Mouse (Mus musculus): ENCODE results near the gene Hs6st1.

Hs6st1 gene

GRCm38 (mm10) chr1:36083554-36083953 lies 15.4 kb downstream of the Hs6st1 start:
- DNase-seq (ENCODE audit: low spot score), result no peak

GRCm38 (mm10) chr1:36085069-36085468 lies 16.9 kb downstream of the Hs6st1 start:
- no peak for DNase-seq (ENCODE audit: low spot score)

DNA sequence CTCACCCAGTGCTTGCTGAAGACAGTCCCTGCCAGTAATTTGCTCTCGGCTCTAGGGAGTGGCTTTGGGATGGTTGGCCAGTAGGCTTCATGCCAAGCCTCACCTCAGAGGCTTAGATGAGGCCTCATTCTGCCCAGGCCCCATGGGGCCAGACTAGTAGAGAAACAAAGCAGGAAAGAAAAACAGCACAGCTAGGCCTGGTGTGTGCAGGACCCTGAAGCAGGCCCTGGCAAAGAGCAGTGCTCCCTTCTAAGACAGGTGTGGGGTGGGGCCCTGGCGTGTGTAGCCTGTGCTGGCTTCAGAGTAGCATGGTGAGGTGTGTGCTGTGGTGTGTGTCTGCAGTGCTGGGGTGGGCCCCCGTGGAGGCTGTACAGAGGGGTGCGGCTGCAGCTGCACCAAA lies 20.2 kb downstream of the Hs6st1 start:
- no peak for DNase-seq (ENCODE audit: low spot score)

- no peak for DNase-seq (ENCODE audit: low spot score)
Measured at GRCm38 (mm10) chr1:36089481-36089880, 21.3 kb downstream of the Hs6st1 start.

DNA sequence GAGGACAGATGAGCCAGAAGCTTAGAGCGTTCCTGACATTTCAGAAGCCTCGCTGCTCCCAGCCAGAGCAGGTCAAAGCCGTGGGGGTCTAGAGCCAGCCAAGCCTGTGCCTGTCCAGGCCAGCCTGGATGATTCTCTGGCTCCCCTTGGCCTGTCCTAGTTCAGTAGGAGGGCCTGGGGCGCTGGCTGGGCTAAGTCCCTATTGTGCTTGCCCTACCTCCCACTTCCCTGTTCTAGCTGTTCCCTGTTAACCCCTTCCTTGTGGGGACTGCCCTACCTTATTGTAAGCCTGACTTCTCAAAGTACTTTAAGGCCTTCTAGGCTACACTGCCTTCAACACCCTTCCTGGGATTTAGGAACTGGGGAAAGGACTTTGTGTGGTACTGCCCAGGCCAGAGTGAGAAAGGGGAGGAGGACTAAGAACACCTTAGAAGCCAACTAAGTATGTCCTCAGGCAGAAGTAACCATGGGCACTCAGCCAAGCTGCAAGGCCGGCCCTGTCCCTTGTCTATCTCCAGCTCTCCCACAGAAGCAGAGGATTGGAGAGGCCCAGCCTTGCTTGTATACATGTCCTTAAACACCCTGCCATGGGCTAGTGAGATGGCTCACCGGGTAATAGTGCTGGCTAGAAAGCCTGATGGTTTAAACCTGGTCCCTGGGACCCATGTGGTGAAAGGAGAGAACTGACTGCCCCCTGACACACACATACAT lies 22.0 kb downstream of the Hs6st1 start:
- DNase-seq (ENCODE audit: low spot score), result no peak

DNA sequence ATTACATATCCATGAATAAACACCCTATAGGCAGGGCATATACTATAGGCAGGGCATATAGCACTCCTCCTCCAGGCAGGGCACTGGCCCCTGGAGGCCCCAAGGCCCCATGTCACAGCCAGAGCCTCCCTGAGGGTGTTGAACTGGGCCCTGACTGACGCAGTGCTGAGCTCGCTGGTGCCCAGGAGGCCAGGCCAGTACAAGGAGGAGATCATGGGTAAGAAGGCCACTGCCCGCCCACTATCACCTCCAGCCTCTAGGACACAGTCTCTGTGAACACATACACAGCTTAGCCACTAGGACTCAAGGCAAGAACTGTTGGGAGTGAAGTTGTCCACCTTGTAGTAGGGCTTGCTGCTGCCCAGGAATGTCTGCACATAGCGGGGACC lies 22.5 kb downstream of the Hs6st1 start:
- DNase-seq (ENCODE audit: low spot score), result no peak

- DNase-seq (ENCODE audit: low spot score), result no peak
Measured at GRCm38 (mm10) chr1:36091246-36091645, 23.0 kb downstream of the Hs6st1 start.

- DNase-seq (ENCODE audit: low spot score), result no peak
Measured at GRCm38 (mm10) chr1:36093741-36094140, 25.5 kb downstream of the Hs6st1 start.

- DNase-seq (ENCODE audit: low spot score), result no peak
Measured at GRCm38 (mm10) chr1:36095423-36096272, 27.4 kb downstream of the Hs6st1 start.

DNA sequence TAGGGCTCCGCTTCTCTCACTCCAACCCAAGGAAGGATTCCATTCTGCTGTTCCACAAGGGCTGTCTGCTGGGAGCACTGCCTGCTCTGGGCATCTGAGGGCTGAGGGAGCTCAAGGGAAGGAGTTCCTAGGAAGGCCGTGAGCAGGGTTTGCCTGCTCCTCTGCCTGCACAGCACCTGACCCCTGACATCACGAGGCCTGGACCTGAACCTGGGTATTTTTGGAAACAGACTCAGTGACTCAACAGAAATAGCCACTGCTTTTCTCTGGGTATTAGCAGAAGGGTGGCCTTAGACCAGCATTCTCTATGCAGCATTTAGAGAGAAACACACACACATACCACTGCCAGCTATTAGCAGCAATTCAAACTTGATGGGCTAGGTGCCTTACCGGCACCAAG lies 30.2 kb downstream of the Hs6st1 start:
- no peak for DNase-seq (ENCODE audit: low spot score)

GRCm38 (mm10) chr1:36100371-36100770 lies 32.2 kb downstream of the Hs6st1 start:
- no peak for DNase-seq (ENCODE audit: low spot score)

DNA sequence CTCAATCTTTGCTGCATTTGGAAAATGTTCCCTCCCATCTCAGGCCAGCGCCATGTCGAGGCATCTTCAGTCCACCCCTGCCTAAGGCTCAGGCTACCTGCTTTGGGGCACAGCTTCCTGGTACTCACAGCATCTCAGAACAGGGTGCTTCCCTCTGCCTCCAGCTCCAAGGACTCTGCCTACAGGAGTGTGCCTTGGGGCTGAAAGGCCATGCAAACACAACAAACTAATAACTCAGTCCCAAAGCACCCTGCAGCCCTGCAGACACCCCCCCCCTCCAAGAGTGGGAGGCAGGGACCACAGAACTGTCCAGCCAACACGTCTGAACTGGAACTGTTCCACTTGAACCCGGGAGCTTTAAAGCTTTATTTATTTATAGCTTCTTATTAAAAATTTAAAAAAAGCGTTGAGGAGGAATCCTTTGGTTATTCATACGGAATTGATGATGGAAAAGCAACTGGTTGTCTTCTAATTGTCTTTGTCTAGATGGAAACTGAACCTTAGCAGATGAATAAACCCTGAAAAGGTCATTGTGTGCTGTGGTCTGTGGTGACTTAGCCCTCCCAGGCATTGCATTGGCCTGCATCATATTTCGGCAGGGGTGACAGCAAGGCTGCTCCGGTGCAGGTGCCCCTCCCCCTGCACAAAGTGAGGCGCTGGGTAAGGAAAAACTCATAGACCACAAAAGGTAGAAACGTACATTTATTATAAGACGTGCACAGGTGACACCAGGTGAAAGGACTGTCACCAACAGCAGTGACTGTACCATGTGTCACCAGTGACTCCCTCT lies 37.9 kb downstream of the Hs6st1 start:
- DNase-seq (ENCODE audit: low spot score), result no peak

GRCm38 (mm10) chr1:36109987-36110386 lies 41.8 kb downstream of the Hs6st1 start:
- DNase-seq (ENCODE audit: low spot score), result no peak

- DNase-seq (ENCODE audit: low spot score), result no peak
Measured at GRCm38 (mm10) chr1:36112665-36113064, 44.5 kb downstream of the Hs6st1 start.

DNA sequence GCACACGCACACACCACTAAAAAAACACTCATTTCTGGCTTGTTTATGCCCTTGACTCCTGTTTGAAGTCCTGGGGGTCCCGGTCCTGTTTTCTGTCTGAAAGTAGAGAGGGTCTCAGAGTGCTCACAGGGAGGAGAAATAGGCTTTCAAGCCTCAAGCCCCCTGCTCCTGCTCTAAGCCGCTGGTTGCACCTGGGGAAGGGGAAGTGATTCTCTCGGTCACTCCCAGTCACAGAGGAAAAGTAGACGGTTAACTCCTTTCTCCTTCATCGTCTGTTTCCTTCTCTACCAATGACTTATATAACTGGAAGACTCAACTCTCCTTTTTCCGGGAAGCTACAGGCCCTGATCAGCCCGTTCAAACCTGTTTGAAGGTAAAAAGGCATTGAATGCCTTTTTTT lies 45.5 kb downstream of the Hs6st1 start:
- DNase-seq (ENCODE audit: low spot score), result no peak

- DNase-seq (ENCODE audit: low spot score), result no peak
Measured at GRCm38 (mm10) chr1:36114844-36115243, 46.6 kb downstream of the Hs6st1 start.

- no peak for DNase-seq (ENCODE audit: low spot score)
Measured at GRCm38 (mm10) chr1:36116488-36116887, 48.3 kb downstream of the Hs6st1 start.

DNA sequence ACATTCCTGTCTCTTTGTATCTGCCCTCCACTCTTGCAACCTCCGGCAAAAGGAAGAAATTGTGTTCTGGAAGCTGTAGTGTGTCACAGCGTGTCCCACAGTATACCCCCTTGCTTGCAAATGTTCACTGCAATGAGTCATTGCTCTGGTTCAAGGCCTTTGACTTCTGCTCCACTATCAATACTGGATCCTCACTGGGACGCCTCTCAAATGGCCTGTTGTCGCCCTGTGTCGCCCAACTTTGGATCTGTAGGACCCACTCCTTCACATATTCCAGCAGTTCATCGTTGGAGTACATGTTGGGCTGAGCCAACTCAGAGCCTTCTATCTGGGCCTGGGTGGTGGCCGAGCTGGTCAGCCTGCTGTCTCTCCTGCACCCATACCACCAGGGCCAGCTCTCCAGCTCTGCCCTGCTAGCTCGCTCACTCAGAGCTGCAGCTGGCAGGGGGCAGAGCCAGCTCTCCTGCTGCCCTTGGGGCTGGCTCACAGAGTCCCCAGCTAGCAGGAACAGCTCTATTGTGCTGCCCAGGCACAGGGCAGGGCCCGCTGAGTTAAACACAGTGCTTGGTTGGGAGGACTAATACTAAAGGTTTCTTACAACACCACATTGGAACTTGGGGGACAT lies 50.0 kb downstream of the Hs6st1 start:
- no peak for DNase-seq (ENCODE audit: low spot score)

GRCm38 (mm10) chr1:36118958-36119357 lies 50.8 kb downstream of the Hs6st1 start:
- no peak for DNase-seq (ENCODE audit: low spot score)

- no peak for DNase-seq (ENCODE audit: low spot score)
Measured at GRCm38 (mm10) chr1:36119426-36119825, 51.2 kb downstream of the Hs6st1 start.

DNA sequence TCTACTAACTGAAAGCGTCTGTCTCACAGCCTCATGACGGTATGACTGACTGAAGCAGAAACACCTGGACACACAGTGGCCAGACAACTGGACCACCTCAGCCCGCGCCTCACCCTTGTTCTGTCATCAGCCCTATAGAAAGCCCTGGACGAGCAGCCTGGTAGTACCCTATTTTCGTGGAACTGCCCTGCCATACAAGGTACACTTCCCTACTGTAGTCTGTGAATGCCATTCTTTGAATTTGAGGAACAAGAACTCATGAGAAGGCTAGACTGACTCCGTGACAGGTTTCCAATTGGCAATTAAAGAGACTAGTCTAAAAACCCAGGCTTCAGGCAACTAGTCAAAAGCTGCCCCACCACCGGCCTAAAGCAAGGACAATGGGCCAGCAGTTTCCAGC lies 53.0 kb downstream of the Hs6st1 start:
- DNase-seq (ENCODE audit: low spot score), result no peak

GRCm38 (mm10) chr1:36125076-36125475 lies 56.9 kb downstream of the Hs6st1 start:
- no peak for DNase-seq (ENCODE audit: low spot score)

Measured in urinary bladder, postnatal 10 days (tissue).